ENCODE assay signal across 8 mouse cellular contexts in the genomic region with DNA sequence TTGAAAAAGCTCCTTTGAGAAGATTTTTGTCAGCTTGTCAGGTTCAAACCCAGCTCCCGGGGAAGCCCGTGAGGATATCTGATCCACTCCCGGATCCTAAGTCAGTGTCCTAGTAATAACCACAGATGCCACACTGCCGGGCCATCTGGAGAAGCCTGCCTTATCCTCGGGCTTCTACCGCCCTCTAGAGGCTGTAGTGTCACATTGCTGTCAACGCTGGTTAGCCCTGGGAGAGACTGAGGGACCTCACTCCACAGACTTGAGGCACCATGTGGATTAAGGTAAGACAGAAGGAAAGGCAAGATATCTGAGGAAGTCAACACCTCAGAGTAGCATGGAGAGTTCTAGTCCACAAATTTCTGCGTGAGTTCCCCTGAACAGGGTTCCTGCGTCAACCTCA.
A peak's percentile ranks its signal among the peaks of the same experiment; 100 is the strongest.
DNase-seq lines count a peak whose midpoint lies in the region; ATAC-seq and TF ChIP-seq lines count a peak whose summit lies in the region.

No protein-coding gene starts in this region.

- no peak overlapping the region for H3K9ac ChIP-seq in hindbrain, postnatal 0 days (replicated peaks; ENCODE audit: low read length)

- peak; percentile 96 for ATAC-seq in activated CD4-positive, CD25-positive, alpha-beta regulatory T cell, adult 4 months
- peak; percentile 92 for ATAC-seq in hindbrain, postnatal 0 days
- peak; percentile 92 for ATAC-seq in megakaryocyte progenitor cell, adult 5-6 weeks (replicated peaks; ENCODE audit: poor library complexity)
- ATAC-seq in erythroblast, adult 5-6 weeks (replicated peaks; ENCODE audit: low FRiP score, poor library complexity, severe bottlenecking): no peak; the same call in 1 of the 2 replicates

- H3K27me3 ChIP-seq in hindbrain, postnatal 0 days (ENCODE audit: insufficient read depth, low read length): 0 out of 2 replicates have a peak, but pooled peaks cover 3% of the 10 kb centered on the region

- no peaks in the 10 kb centered on the region; the same call in 1 of the 2 replicates for H3K4me1 ChIP-seq in hindbrain, postnatal 0 days (ENCODE audit: insufficient read depth, low read length)

- H3K27ac ChIP-seq in hindbrain, postnatal 0 days: no peak overlapping the region

- H3K36me3 ChIP-seq in hindbrain, postnatal 0 days (ENCODE audit: insufficient read depth, low read length): no peaks in the 10 kb centered on the region

- no peak overlapping the region for H3K4me3 ChIP-seq in hindbrain, postnatal 0 days (ENCODE audit: low read length)

- H3K4me2 ChIP-seq in hindbrain, postnatal 0 days (ENCODE audit: low read depth, low read length): no peak overlapping the region

- peak; percentile 81 to 87 for DNase-seq in cerebellum, postnatal 36 days
- peak; percentile 33 to 59 for DNase-seq in gastrocnemius, adult 8-10 months (ENCODE audit: low spot score in 2 of 2)
- peak; percentile 95 for DNase-seq in hindbrain, postnatal 0 days (ENCODE audit: low spot score)
- DNase-seq in left cerebral cortex, adult 11 months (ENCODE audit: low spot score): peak; percentile 51
- peak; percentile 78 for DNase-seq in right cerebral cortex, postnatal 14 days

- TF ChIP-seq CTCF in hindbrain, postnatal 0 days (IDR thresholded peaks at IDR 0.05; ENCODE audit: low read depth): peak; percentile 97

- 9% methylated on average over 9 of the region's 9 CpGs for WGBS in hindbrain, postnatal 0 days

- no peaks in the 10 kb centered on the region for H3K9me3 ChIP-seq in hindbrain, postnatal 0 days (ENCODE audit: low read length)
